In the genomic region with DNA sequence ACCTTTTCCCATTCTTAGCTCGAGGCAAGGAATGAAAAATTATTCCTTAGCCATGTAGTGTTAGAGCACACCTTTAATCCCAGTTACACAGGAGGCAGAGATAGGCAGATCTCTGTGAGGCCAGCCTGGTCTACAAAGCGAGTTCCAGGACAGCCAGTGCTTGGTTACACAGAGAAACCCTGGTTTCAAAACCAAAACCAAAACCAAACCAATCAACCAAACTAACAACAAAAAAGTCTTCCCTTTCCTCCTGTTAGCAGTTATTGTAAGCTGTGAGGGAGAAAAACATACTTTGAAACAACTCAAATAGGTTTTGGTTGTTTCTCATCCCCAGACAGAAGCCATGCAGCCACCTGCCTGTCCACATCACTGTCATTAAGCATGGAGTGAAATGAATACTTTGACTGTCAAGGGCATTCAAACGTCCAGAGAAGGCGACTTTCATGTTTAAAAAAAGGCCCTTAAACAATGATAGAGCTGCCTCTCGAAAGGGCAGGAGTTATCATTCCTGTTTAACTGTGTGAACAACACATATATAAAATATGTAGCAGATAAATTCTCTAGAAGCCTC, we compare ENCODE assay signal across 15 mouse cellular contexts. TPM values are rescaled to one million over a fixed set of nuclear protein-coding genes. Genes with fewer than 3 reads are reported as not detected.
A peak's percentile ranks its signal among the peaks of the same experiment; 100 is the strongest.
DNase-seq lines count a peak whose midpoint lies in the region; ATAC-seq and TF ChIP-seq lines count a peak whose summit lies in the region.
"Had no signal": no experiment of that assay in that cellular context is flagged by ENCODE, and none has a peak within 500 bp of the region (broad histone marks: within the 10 kb centered on the region; RNA-seq: fewer than 3 reads in every experiment).

No protein-coding gene starts in this region.

- no peak for DNase-seq in embryonic facial prominence, embryonic 10.5 days (ENCODE audit: low spot score)
- DNase-seq in heart, postnatal 36 days, result no peak
- no peak for DNase-seq in midbrain, embryonic 14.5 days
- no peak for DNase-seq in urinary bladder, postnatal 10 days (ENCODE audit: low spot score)
- DNase-seq: cerebellum, postnatal 25 days; lung, adult 2 months; lung, postnatal 4 days; right cerebral cortex, postnatal 14 days had no signal

- no peaks in the 10 kb centered on the region; the same call in 1 of the 2 replicates for H3K36me3 ChIP-seq in embryonic facial prominence, embryonic 12.5 days
- H3K36me3 ChIP-seq in embryonic facial prominence, embryonic 10.5 days (replicated peaks), result peaks cover 16% of the 10 kb centered on the region; the same call in 1 of the 2 replicates
- H3K36me3 ChIP-seq in heart, embryonic 16.5 days (ENCODE audit: control insufficient read depth, insufficient read depth), result no peaks in the 10 kb centered on the region
- H3K36me3 ChIP-seq in intestine, embryonic 16.5 days (ENCODE audit: control insufficient read depth, insufficient read depth, low read length), result no peaks in the 10 kb centered on the region
- no peaks in the 10 kb centered on the region for H3K36me3 ChIP-seq in myocyte (ENCODE audit: control insufficient read depth, insufficient read depth)
- no peaks in the 10 kb centered on the region; the same call in 1 of the 2 replicates for H3K36me3 ChIP-seq in midbrain, embryonic 14.5 days (ENCODE audit: control insufficient read depth, insufficient read depth, low read length)
- H3K36me3 ChIP-seq: hindbrain, embryonic 12.5 days had no signal

- H3K4me3 ChIP-seq in embryonic facial prominence, embryonic 12.5 days, result no peak overlapping the region
- H3K4me3 ChIP-seq in embryonic facial prominence, embryonic 10.5 days, result no peak overlapping the region
- no peak overlapping the region for H3K4me3 ChIP-seq in heart, embryonic 16.5 days (ENCODE audit: low read length)
- H3K4me3 ChIP-seq in intestine, embryonic 16.5 days (ENCODE audit: low read length), result no peak overlapping the region; the same call in 1 of the 2 replicates
- H3K4me3 ChIP-seq in myocyte, result no peak overlapping the region
- H3K4me3 ChIP-seq in midbrain, embryonic 14.5 days (replicated peaks; ENCODE audit: low read depth, low read length), result no peak overlapping the region
- H3K4me3 ChIP-seq: hindbrain, embryonic 12.5 days had no signal

- H3K27ac ChIP-seq in embryonic facial prominence, embryonic 12.5 days, result no peak overlapping the region
- no peak overlapping the region for H3K27ac ChIP-seq in embryonic facial prominence, embryonic 10.5 days (replicated peaks)
- peak overlapping the region; percentile 17; the same call in 1 of the 2 replicates for H3K27ac ChIP-seq in heart, embryonic 16.5 days (ENCODE audit: low read length)
- H3K27ac ChIP-seq in intestine, embryonic 16.5 days (ENCODE audit: low read length), result peak overlapping the region; percentile 85
- no peak overlapping the region for H3K27ac ChIP-seq in midbrain, embryonic 14.5 days (replicated peaks; ENCODE audit: low read depth, low read length)
- H3K27ac ChIP-seq: hindbrain, embryonic 12.5 days had no signal

- H3K9me3 ChIP-seq in embryonic facial prominence, embryonic 12.5 days, result no peaks in the 10 kb centered on the region
- no peaks in the 10 kb centered on the region for H3K9me3 ChIP-seq in embryonic facial prominence, embryonic 10.5 days
- H3K9me3 ChIP-seq in heart, embryonic 16.5 days (replicated peaks; ENCODE audit: control insufficient read depth, low read length), result no peaks in the 10 kb centered on the region
- no peaks in the 10 kb centered on the region for H3K9me3 ChIP-seq in intestine, embryonic 16.5 days (ENCODE audit: control insufficient read depth, low read length)
- no peaks in the 10 kb centered on the region for H3K9me3 ChIP-seq in midbrain, embryonic 14.5 days (ENCODE audit: control insufficient read depth, low read length)
- H3K9me3 ChIP-seq: hindbrain, embryonic 12.5 days had no signal

- H3K4me1 ChIP-seq in embryonic facial prominence, embryonic 12.5 days, result peaks cover 12% of the 10 kb centered on the region
- H3K4me1 ChIP-seq in embryonic facial prominence, embryonic 10.5 days, result peaks cover 27% of the 10 kb centered on the region
- peaks cover 32% of the 10 kb centered on the region for H3K4me1 ChIP-seq in heart, embryonic 16.5 days (ENCODE audit: control insufficient read depth, insufficient read depth, low read length)
- peaks cover 26% of the 10 kb centered on the region for H3K4me1 ChIP-seq in intestine, embryonic 16.5 days (ENCODE audit: control insufficient read depth, insufficient read depth, low read length)
- peaks cover 12% of the 10 kb centered on the region for H3K4me1 ChIP-seq in midbrain, embryonic 14.5 days (ENCODE audit: control insufficient read depth, insufficient read depth, low read length)

- intact Hi-C loops in heart, postnatal 36 days (cut with DNase I), result loop anchor here (5.0 kb wide), 1 partner anchor 78 kb away; a partner anchor contains a TSS

- ATAC-seq in embryonic facial prominence, embryonic 12.5 days (ENCODE audit: insufficient number of reproducible peaks, insufficient read depth, low FRiP score, low TSS enrichment), result no peak
- no peak for ATAC-seq in heart, embryonic 16.5 days (replicated peaks; ENCODE audit: extremely low read depth, insufficient read depth, low FRiP score)
- no peak for ATAC-seq in intestine, embryonic 16.5 days
- no peak for ATAC-seq in midbrain, embryonic 14.5 days (ENCODE audit: low FRiP score, low TSS enrichment)
- ATAC-seq: Patski had no signal

- TF ChIP-seq POLR2A in myocyte (IDR thresholded peaks at IDR 0.05; ENCODE audit: insufficient read length, low read depth), result no peak

- WGBS in embryonic facial prominence, embryonic 12.5 days, result 72% methylated on average over 5 of the region's 5 CpGs
- 74% methylated on average over 5 of the region's 5 CpGs for WGBS in embryonic facial prominence, embryonic 10.5 days
- 54% methylated on average over 5 of the region's 5 CpGs for WGBS in heart, embryonic 16.5 days
- 71% methylated on average over 5 of the region's 5 CpGs for WGBS in intestine, embryonic 16.5 days
- 77% methylated on average over 5 of the region's 5 CpGs for WGBS in midbrain, embryonic 14.5 days

- no peak overlapping the region for H3K9ac ChIP-seq in embryonic facial prominence, embryonic 12.5 days
- 0 out of 2 replicates have a peak overlapping the region, but pooled peaks have one; percentile 16 for H3K9ac ChIP-seq in heart, embryonic 16.5 days (ENCODE audit: low read length)
- H3K9ac ChIP-seq in intestine, embryonic 16.5 days (ENCODE audit: low read depth, low read length), result no peak overlapping the region
- H3K9ac ChIP-seq in midbrain, embryonic 14.5 days (replicated peaks; ENCODE audit: low read length), result no peak overlapping the region
- H3K9ac ChIP-seq: hindbrain, embryonic 12.5 days had no signal

- H3K4me2 ChIP-seq in embryonic facial prominence, embryonic 12.5 days (replicated peaks), result 0 out of 2 replicates have a peak overlapping the region, but pooled peaks have one; percentile 0
- H3K4me2 ChIP-seq in heart, embryonic 16.5 days (ENCODE audit: low read depth, low read length), result peak overlapping the region; percentile 70
- peak overlapping the region; percentile 7; the same call in 1 of the 2 replicates for H3K4me2 ChIP-seq in intestine, embryonic 16.5 days (ENCODE audit: low read depth, low read length)
- H3K4me2 ChIP-seq in myocyte (ENCODE audit: low read depth), result peak overlapping the region; percentile 74
- no peak overlapping the region for H3K4me2 ChIP-seq in midbrain, embryonic 14.5 days (ENCODE audit: low read length)
- H3K4me2 ChIP-seq: hindbrain, embryonic 12.5 days; midbrain, embryonic 11.5 days had no signal

- H3ac ChIP-seq in myocyte (ENCODE audit: control insufficient read depth, insufficient read length), result no peak overlapping the region

- H3K27me3 ChIP-seq in embryonic facial prominence, embryonic 12.5 days, result no peaks in the 10 kb centered on the region
- H3K27me3 ChIP-seq in embryonic facial prominence, embryonic 10.5 days (replicated peaks; ENCODE audit: low read depth, poor library complexity, severe bottlenecking), result no peaks in the 10 kb centered on the region
- H3K27me3 ChIP-seq in heart, embryonic 16.5 days (ENCODE audit: control insufficient read depth, insufficient read depth, low read length), result no peaks in the 10 kb centered on the region
- no peaks in the 10 kb centered on the region for H3K27me3 ChIP-seq in intestine, embryonic 16.5 days (replicated peaks; ENCODE audit: control insufficient read depth, insufficient read depth, low read length)
- H3K27me3 ChIP-seq in myocyte (ENCODE audit: control insufficient read depth, insufficient read depth, insufficient read length), result no peaks in the 10 kb centered on the region
- no peaks in the 10 kb centered on the region for H3K27me3 ChIP-seq in midbrain, embryonic 14.5 days (ENCODE audit: control insufficient read depth, insufficient read depth, low read length)
- H3K27me3 ChIP-seq: hindbrain, embryonic 12.5 days; Patski had no signal

- H3K79me2 ChIP-seq in myocyte (ENCODE audit: control insufficient read depth, insufficient read depth), result peaks cover 72% of the 10 kb centered on the region

TF ChIP-seq in myocyte, 11 proteins besides CTCF, POLR2A, EP300 and RAD21:
- TF ChIP-seq MYOD1 (IDR thresholded peaks at IDR 0.05; ENCODE audit: control insufficient read depth in 1 of 3, insufficient read length in 2 of 3, low read depth in 2 of 3) (peak; percentile 81 to 92 (median 90)), CEBPB (IDR thresholded peaks at IDR 0.05; ENCODE audit: insufficient read depth, poor library complexity, severe bottlenecking) (no peak)

RNA-seq across cellular contexts. Expression of a gene that starts 3.0 kb away (rescaled TPM):
- 181 and 185 TPM in 2 replicates for polyA plus RNA-seq in embryonic facial prominence, embryonic 12.5 days (2016; fragmentation: Nextera tagmentation; extraction: Ambion mirVana)
- polyA plus RNA-seq in embryonic facial prominence, embryonic 10.5 days (2016; fragmentation: Nextera tagmentation; extraction: Ambion mirVana), result 183 and 187 TPM in 2 replicates
- 478 and 487 TPM in 2 replicates for polyA plus RNA-seq in heart, embryonic 16.5 days (2015; fragmentation: Nextera tagmentation; extraction: Ambion mirVana)
- 100 to 1,000 TPM; 811 to 862 TPM for total RNA-seq in heart, postnatal 36 days (2021)
- 281 and 283 TPM in 2 replicates for polyA plus RNA-seq in intestine, embryonic 16.5 days (2015; fragmentation: Nextera tagmentation; extraction: Ambion mirVana)
- 241 TPM for polyA plus RNA-seq in myocyte (2012; fragmentation: generic; extraction: Trizol)
- 84.6 and 215 TPM in 2 replicates for polyA plus RNA-seq in midbrain, embryonic 14.5 days (2014; fragmentation: Nextera tagmentation; extraction: Ambion mirVana)

RNA-seq across cellular contexts. Expression of a gene that starts 32.0 kb away (rescaled TPM):
- 15.9 and 16.7 TPM in 2 replicates for polyA plus RNA-seq in embryonic facial prominence, embryonic 12.5 days (2016; fragmentation: Nextera tagmentation; extraction: Ambion mirVana)
- polyA plus RNA-seq in embryonic facial prominence, embryonic 10.5 days (2016; fragmentation: Nextera tagmentation; extraction: Ambion mirVana), result 18.3 and 18.4 TPM in 2 replicates
- 11.4 and 11.7 TPM in 2 replicates for polyA plus RNA-seq in heart, embryonic 16.5 days (2015; fragmentation: Nextera tagmentation; extraction: Ambion mirVana)
- total RNA-seq in heart, postnatal 36 days (2021), result 10 to 100 TPM; 11.4 to 12.0 TPM
- 28.1 and 36.3 TPM in 2 replicates for polyA plus RNA-seq in intestine, embryonic 16.5 days (2015; fragmentation: Nextera tagmentation; extraction: Ambion mirVana)
- 46.9 TPM for polyA plus RNA-seq in myocyte (2012; fragmentation: generic; extraction: Trizol)
- 27.0 and 27.5 TPM in 2 replicates for polyA plus RNA-seq in midbrain, embryonic 14.5 days (2014; fragmentation: Nextera tagmentation; extraction: Ambion mirVana)

Comparison
In these comparisons a context has a peak if more than half of its experiments do, and no peak if none do; other contexts are left out.
1. H3K27ac ChIP-seq: peak in heart, embryonic 16.5 days (single experiment) and intestine, embryonic 16.5 days (single experiment); none in embryonic facial prominence, embryonic 12.5 days (single experiment), embryonic facial prominence, embryonic 10.5 days (single experiment) and midbrain, embryonic 14.5 days (single experiment).